Mouse (Mus musculus) cerebellum, adult 2 months (tissue): ENCODE results near the gene Tbc1d1. TPM values are rescaled to one million over a fixed set of nuclear protein-coding genes. Genes with fewer than 3 reads are reported as not detected.

Source experiments
- DNase-seq, 2 experiments: peaks; one replicate each; pipeline ENCODE4 v3.0.0; 2021
- H3K27ac ChIP-seq: fragments of 200-500 bp; 2 replicates; pipeline ENCODE4 v1.5.1; 2012; ENCODE audit warnings: low read length, control low read depth, inconsistent platforms; ENCODE audit not compliant: insufficient read depth
- H3K27me3 ChIP-seq: fragments of 200-500 bp; 2 replicates; pipeline ENCODE4 v1.6.1; 2012; ENCODE audit warnings: inconsistent platforms, mild to moderate bottlenecking, low read length, moderate library complexity; ENCODE audit not compliant: control insufficient read depth, insufficient read depth
- H3K4me1 ChIP-seq: fragments of 200-500 bp; 2 replicates; pipeline ENCODE4 v1.6.1; 2011; ENCODE audit warnings: low read length; ENCODE audit not compliant: control insufficient read depth, insufficient read depth
- H3K4me3 ChIP-seq: fragments of 200-500 bp; replicated peaks from 2 replicates; pipeline ENCODE3; 2011; ENCODE audit warnings: mild to moderate bottlenecking, low read depth, low read length, control low read depth; ENCODE audit not compliant: insufficient read depth
- CTCF ChIP-seq: fragments of 200-500 bp; IDR thresholded peaks from 2 replicates; pipeline ENCODE4 v1.5.1; 2011; ENCODE audit warnings: low read depth, mild to moderate bottlenecking, control low read depth, low read length, moderate library complexity, borderline replicate concordance; ENCODE audit not compliant: insufficient read depth
- POLR2A ChIP-seq: fragments of 200-500 bp; IDR thresholded peaks from 2 replicates; pipeline ENCODE4 v1.6.1; 2011; ENCODE audit warnings: low read length, control low read depth, borderline replicate concordance; ENCODE audit not compliant: insufficient read depth
- WGBS: fragments of 180-500 bp; shearing (Covaris S2); methylation state at CpG from one replicate; pipeline ENCODE4 v1.1.7; 2018; 5-methylcytosine and 5-hydroxymethylcytosine counted together
- polyA plus RNA-seq: library from polyadenylated mRNA; depleted of rRNA; stranded (reverse); fragments of >200 nt; gene quantifications from 2 replicates; pipeline ENCODE4 v1.2.3, GENCODE M21; 2012

Gene Tbc1d1
- polyA plus RNA-seq, 1 experiment, result 17.7 TPM

- TF ChIP-seq CTCF, result no peak
- TF ChIP-seq POLR2A, result no peak
- WGBS, result 63% methylated on average over 5 of the region's 5 CpGs
- Histone ChIP-seq H3K4me1 (no peaks in the 10 kb centered on the region), H3K4me3 (no peak overlapping the region), H3K27ac (no peak overlapping the region), H3K27me3 (no peaks in the 10 kb centered on the region)
- no peak for DNase-seq
Measured at GRCm38 (mm10) chr5:64244745-64245144, 88.6 kb downstream of the Tbc1d1 start.

DNA sequence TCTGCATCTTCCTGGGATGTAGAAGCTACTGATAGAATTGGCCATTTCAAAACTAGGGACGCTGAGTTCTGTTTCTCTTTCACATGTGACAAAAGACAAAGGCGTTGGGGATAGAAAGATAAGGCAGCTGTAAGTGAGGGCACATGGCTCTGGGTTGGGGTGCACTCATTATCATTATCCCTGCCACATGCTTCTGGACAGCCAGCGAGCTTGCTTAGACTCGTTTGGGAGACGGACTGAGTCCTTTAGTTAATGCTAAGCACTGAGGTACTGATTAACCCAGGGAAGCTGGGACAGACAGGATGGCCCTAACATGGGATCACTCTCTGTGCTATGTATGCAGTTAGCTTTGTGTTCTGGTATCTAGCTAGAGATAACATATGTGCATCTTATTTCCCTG lies 95.3 kb downstream of the Tbc1d1 start:
- Histone ChIP-seq H3K4me1 (no peaks in the 10 kb centered on the region), H3K27ac (no peak overlapping the region), H3K4me3 (no peak overlapping the region), H3K27me3 (no peaks in the 10 kb centered on the region)
- TF ChIP-seq CTCF (no peak), POLR2A (no peak)
- WGBS, result 83% methylated on average over 5 of the region's 5 CpGs
- no peak for DNase-seq

GRCm38 (mm10) chr5:64254278-64254677 lies 98.2 kb downstream of the Tbc1d1 start:
- no peak for TF ChIP-seq CTCF
- Histone ChIP-seq H3K27ac (no peak overlapping the region), H3K4me3 (no peak overlapping the region), H3K4me1 (no peaks in the 10 kb centered on the region), H3K27me3 (no peaks in the 10 kb centered on the region)
- DNase-seq, result no peak
- WGBS, result 78% methylated on average over 3 of the region's 3 CpGs

DNA sequence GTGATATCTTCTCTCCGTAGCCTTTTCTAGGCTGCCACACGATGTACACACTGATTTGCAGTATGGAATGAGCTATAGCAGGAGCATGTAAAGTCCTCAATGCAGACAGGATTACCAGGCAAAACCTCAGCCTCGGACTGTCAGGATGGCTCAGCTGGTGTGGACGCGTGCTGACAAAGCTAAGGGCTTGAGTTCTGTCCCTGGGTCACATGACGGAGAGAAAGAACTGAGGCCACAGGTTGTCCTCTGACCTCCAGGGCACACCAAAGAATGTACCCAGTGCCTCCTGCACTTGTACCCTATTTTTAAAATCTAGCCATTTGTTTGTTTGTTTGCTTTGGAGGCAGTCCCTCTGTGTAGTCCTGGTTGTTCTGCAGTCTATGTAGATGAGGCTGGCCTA lies 98.9 kb downstream of the Tbc1d1 start:
- TF ChIP-seq CTCF (no peak), POLR2A (no peak)
- 72% methylated on average over 6 of the region's 6 CpGs for WGBS

GRCm38 (mm10) chr5:64263348-64263747 lies 107.2 kb downstream of the Tbc1d1 start:
- no peak overlapping the region for H3K27ac ChIP-seq
- DNase-seq, result no peak
- 45% methylated on average over 11 of the region's 11 CpGs for WGBS
- H3K4me3 ChIP-seq, result no peak overlapping the region
- no peaks in the 10 kb centered on the region for H3K27me3 ChIP-seq
- H3K4me1 ChIP-seq, result no peaks in the 10 kb centered on the region
- no peak for TF ChIP-seq POLR2A
- TF ChIP-seq CTCF, result no peak

More for the DNA sequence above, 98.9 kb downstream of the Tbc1d1 start:
- H3K4me1 ChIP-seq, result no peaks in the 10 kb centered on the region
- no peak overlapping the region for H3K4me3 ChIP-seq
- no peaks in the 10 kb centered on the region for H3K27me3 ChIP-seq
- H3K27ac ChIP-seq, result no peak overlapping the region
- DNase-seq, result no peak

DNA sequence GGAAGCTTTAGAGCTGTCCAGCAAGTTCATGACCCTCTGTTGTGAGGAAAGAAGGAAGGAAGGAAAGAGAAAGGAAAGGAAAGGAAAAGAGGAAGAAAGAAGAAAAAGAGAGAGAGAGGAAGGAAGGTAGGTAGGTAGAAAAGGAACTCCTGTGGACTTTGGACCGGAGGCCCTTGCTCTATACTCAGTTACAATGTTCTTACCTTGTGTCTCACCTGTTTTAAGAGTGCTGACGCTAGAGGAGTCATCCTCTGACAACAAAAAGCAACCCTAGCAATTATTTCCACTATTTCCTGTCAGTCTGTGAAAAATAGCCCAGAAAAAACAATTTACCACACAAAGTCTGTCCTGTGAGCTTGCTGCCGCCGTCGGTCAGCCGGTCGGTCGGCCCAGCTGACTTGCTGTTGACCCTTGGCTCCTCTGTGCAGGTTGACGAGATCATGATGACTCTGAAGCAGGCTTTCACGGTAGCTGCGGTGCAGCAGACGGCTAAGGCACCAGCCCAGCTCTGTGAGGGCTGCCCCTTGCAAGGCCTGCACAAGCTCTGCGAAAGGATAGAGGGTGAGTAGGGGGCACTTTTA lies 107.9 kb downstream of the Tbc1d1 start:
- no peak overlapping the region for H3K27ac ChIP-seq
- H3K27me3 ChIP-seq, result no peaks in the 10 kb centered on the region
- 90% methylated on average over 13 of the region's 13 CpGs for WGBS
- no peak for DNase-seq
- no peak for TF ChIP-seq CTCF
- no peak for TF ChIP-seq POLR2A
- no peak overlapping the region for H3K4me3 ChIP-seq
- H3K4me1 ChIP-seq, result no peaks in the 10 kb centered on the region

- WGBS, result 32% methylated on average over 3 of the region's 3 CpGs
- Histone ChIP-seq H3K4me3 (no peak overlapping the region), H3K27ac (no peak overlapping the region), H3K27me3 (no peaks in the 10 kb centered on the region), H3K4me1 (no peaks in the 10 kb centered on the region)
- TF ChIP-seq CTCF, result peak; percentile 38; the same call in 1 of the 2 replicates
- TF ChIP-seq POLR2A, result no peak
- peak in 1 of 2 experiments; percentile 24 for DNase-seq
Measured at GRCm38 (mm10) chr5:64265145-64265544, 109.0 kb downstream of the Tbc1d1 start.

- TF ChIP-seq POLR2A (no peak), CTCF (no peak)
- H3K27me3 ChIP-seq, result no peaks in the 10 kb centered on the region
- DNase-seq, result no peak
- WGBS, result 95% methylated on average over 3 of the region's 3 CpGs
- H3K27ac ChIP-seq, result no peak overlapping the region
- no peak overlapping the region for H3K4me3 ChIP-seq
- H3K4me1 ChIP-seq, result no peaks in the 10 kb centered on the region
Measured at GRCm38 (mm10) chr5:64265906-64266305, 109.8 kb downstream of the Tbc1d1 start.

DNA sequence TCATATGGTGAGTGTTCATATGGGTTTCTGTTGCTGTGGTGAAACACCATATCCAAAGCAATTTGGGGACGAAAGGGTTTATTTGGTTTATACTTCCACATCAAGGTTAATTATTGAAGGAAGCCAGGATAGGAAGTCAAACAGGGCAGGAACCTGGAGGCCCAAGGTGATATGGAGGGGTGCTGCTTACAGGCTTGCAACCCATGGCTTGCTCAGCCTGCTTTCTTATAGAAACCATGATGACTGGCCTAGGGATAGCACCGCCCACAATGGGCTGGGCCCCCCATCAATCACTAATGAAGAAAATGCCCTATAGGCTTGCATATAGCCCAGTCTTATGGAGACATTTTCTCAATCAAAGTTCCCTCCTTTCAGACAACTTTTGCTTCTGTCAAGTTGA lies 110.4 kb downstream of the Tbc1d1 start:
- no peak for DNase-seq
- TF ChIP-seq CTCF (no peak), POLR2A (no peak)
- 96% methylated on average over 2 of the region's 2 CpGs for WGBS

More for the DNA sequence above, 110.4 kb downstream of the Tbc1d1 start:
- Histone ChIP-seq H3K27ac (no peak overlapping the region), H3K27me3 (no peaks in the 10 kb centered on the region), H3K4me3 (no peak overlapping the region), H3K4me1 (no peaks in the 10 kb centered on the region)
